ENCODE assay signal across 8 mouse cellular contexts in genomic region chr11:102219247-102219993, GRCm38 (mm10). TPM values are rescaled to one million over a fixed set of nuclear protein-coding genes. Genes with fewer than 3 reads are reported as not detected.
DNase-seq lines count a peak whose midpoint lies in the region; ATAC-seq and TF ChIP-seq lines count a peak whose summit lies in the region.

No protein-coding gene starts in this region.

- H3K27me3 ChIP-seq in heart, embryonic 14.5 days (ENCODE audit: control insufficient read depth, insufficient read depth, low read length): no peaks in the 10 kb centered on the region
- H3K27me3 ChIP-seq in liver, embryonic 11.5 days (replicated peaks; ENCODE audit: control insufficient read depth, insufficient read depth, low read length): no peaks in the 10 kb centered on the region
- no peaks in the 10 kb centered on the region for H3K27me3 ChIP-seq in stomach, postnatal 0 days (ENCODE audit: control insufficient read depth, insufficient read depth, low read length)

- H3K9ac ChIP-seq in heart, embryonic 14.5 days (ENCODE audit: low read length): peak overlapping the region; percentile 84
- H3K9ac ChIP-seq in liver, embryonic 11.5 days (ENCODE audit: low read depth, low read length): peak overlapping the region; percentile 62
- peak overlapping the region; percentile 69 for H3K9ac ChIP-seq in stomach, postnatal 0 days (ENCODE audit: low read length)

- DNase-seq in left cerebral cortex, adult 2 months (ENCODE audit: extremely low spot score in 1 of 2, low spot score in 2 of 2): no peak
- DNase-seq in left cerebral cortex, adult 18-20 months (ENCODE audit: low spot score in 2 of 2): no peak
- peak; percentile 81 for DNase-seq in cerebellum, adult 9-11 months
- DNase-seq in liver, embryonic 11.5 days (ENCODE audit: low spot score): no peak
- DNase-seq in stomach, postnatal 0 days (ENCODE audit: low spot score): no peak
- no peak for DNase-seq in retina, embryonic 14.5 days (ENCODE audit: low spot score)
- DNase-seq in right cerebral cortex, adult 2 months (ENCODE audit: low spot score in 2 of 2): no peak

- H3K36me3 ChIP-seq in heart, embryonic 14.5 days (ENCODE audit: control insufficient read depth, insufficient read depth, low read length): peaks cover 14% of the 10 kb centered on the region
- no peaks in the 10 kb centered on the region for H3K36me3 ChIP-seq in liver, embryonic 11.5 days (ENCODE audit: control insufficient read depth, insufficient read depth, low read length)
- H3K36me3 ChIP-seq in stomach, postnatal 0 days (ENCODE audit: control insufficient read depth, insufficient read depth, low read length): 0 out of 2 replicates have a peak, but pooled peaks cover 2% of the 10 kb centered on the region

- TF ChIP-seq CTCF in left cerebral cortex, adult 2 months (IDR thresholded peaks at IDR 0.05): no peak
- TF ChIP-seq CTCF in stomach, postnatal 0 days (IDR thresholded peaks at IDR 0.05; ENCODE audit: low read depth): no peak

- no peak for TF ChIP-seq EP300 in stomach, postnatal 0 days (optimal IDR thresholded peaks at IDR 0.05)

- WGBS in heart, embryonic 14.5 days: 33% methylated on average over 14 of the region's 14 CpGs
- 51% methylated on average over 14 of the region's 14 CpGs for WGBS in liver, embryonic 11.5 days
- 47% methylated on average over 13 of the region's 14 CpGs for WGBS in stomach, postnatal 0 days

- H3K4me3 ChIP-seq in left cerebral cortex, adult 2 months: peak overlapping the region; percentile 52; the same call in 1 of the 2 replicates
- H3K4me3 ChIP-seq in heart, embryonic 14.5 days (ENCODE audit: control insufficient read depth in 1 of 2, insufficient read depth in 1 of 2, low read depth in 1 of 2, low read length in 2 of 2): peak overlapping the region in 1 of 2 experiments; percentile 69; a peak in 3 of 4 replicates
- H3K4me3 ChIP-seq in liver, embryonic 11.5 days (ENCODE audit: low read depth, low read length): peak overlapping the region; percentile 56
- peak overlapping the region; percentile 51; the same call in 1 of the 2 replicates for H3K4me3 ChIP-seq in stomach, postnatal 0 days (ENCODE audit: low read depth, low read length)

- H3K4me2 ChIP-seq in heart, embryonic 14.5 days (ENCODE audit: low read length): peak overlapping the region; percentile 80
- peak overlapping the region; percentile 93 for H3K4me2 ChIP-seq in liver, embryonic 11.5 days
- peak overlapping the region; percentile 81 for H3K4me2 ChIP-seq in stomach, postnatal 0 days (replicated peaks; ENCODE audit: low read depth)

- ATAC-seq in heart, embryonic 14.5 days (ENCODE audit: insufficient number of reproducible peaks, insufficient read depth, low FRiP score, low read depth): no peak
- ATAC-seq in liver, embryonic 11.5 days (replicated peaks; ENCODE audit: low FRiP score): no peak
- no peak for ATAC-seq in stomach, postnatal 0 days (ENCODE audit: low FRiP score, low TSS enrichment)

- peaks cover 57 to 83% of the 10 kb centered on the region in 2 experiments for H3K4me1 ChIP-seq in heart, embryonic 14.5 days (ENCODE audit: control insufficient read depth in 2 of 2, insufficient read depth in 2 of 2, low read length in 2 of 2)
- peaks cover 77% of the 10 kb centered on the region for H3K4me1 ChIP-seq in liver, embryonic 11.5 days (replicated peaks; ENCODE audit: control insufficient read depth, insufficient read depth, low read length)
- H3K4me1 ChIP-seq in stomach, postnatal 0 days (replicated peaks; ENCODE audit: control insufficient read depth, insufficient read depth): peaks cover 39% of the 10 kb centered on the region

- peak overlapping the region; percentile 92 for H3K27ac ChIP-seq in left cerebral cortex, adult 2 months
- peak overlapping the region; percentile 91 to 94 for H3K27ac ChIP-seq in heart, embryonic 14.5 days (replicated peaks in 1 of 2; ENCODE audit: control insufficient read depth in 1 of 2, insufficient read depth in 1 of 2, low read depth in 2 of 2, low read length in 2 of 2)
- H3K27ac ChIP-seq in liver, embryonic 11.5 days (ENCODE audit: low read depth, low read length): peak overlapping the region; percentile 81
- peak overlapping the region; percentile 91 for H3K27ac ChIP-seq in stomach, postnatal 0 days (replicated peaks)

- intact Hi-C loops in left cerebral cortex, adult 2 months (cut with DNase I): loop anchor here (2.0 kb wide), 1 partner anchor 31 kb away; the partner anchor contains the start of gene G6pc3

- H3K9me3 ChIP-seq in heart, embryonic 14.5 days (ENCODE audit: control insufficient read depth, low read length): no peaks in the 10 kb centered on the region
- H3K9me3 ChIP-seq in liver, embryonic 11.5 days (ENCODE audit: control insufficient read depth, low read length): no peaks in the 10 kb centered on the region
- H3K9me3 ChIP-seq in stomach, postnatal 0 days (ENCODE audit: control insufficient read depth, low read length): no peaks in the 10 kb centered on the region

RNA-seq across cellular contexts. Expression of gene Hdac5, which starts 10.5 kb away (rescaled TPM):
- 100 to 1,000 TPM; 286 to 315 TPM for total RNA-seq in left cerebral cortex, adult 2 months (2021)
- total RNA-seq in left cerebral cortex, adult 18-20 months (2021): 100 to 1,000 TPM; 298 to 303 TPM
- polyA plus RNA-seq in heart, embryonic 14.5 days (2014; fragmentation: Nextera tagmentation; extraction: Ambion mirVana): 52.1 and 54.5 TPM in 2 replicates
- 23.8 and 26.0 TPM in 2 replicates for polyA plus RNA-seq in liver, embryonic 11.5 days (2014; fragmentation: Nextera tagmentation; extraction: Ambion mirVana)
- polyA plus RNA-seq in stomach, postnatal 0 days (2015; fragmentation: Nextera tagmentation; extraction: Ambion mirVana): 33.8 and 43.3 TPM in 2 replicates

RNA-seq across cellular contexts. Expression of gene BC030867, which starts 29.3 kb away (rescaled TPM):
- 1 to 10 TPM; 1.0 to 2.0 TPM for total RNA-seq in left cerebral cortex, adult 2 months (2021)
- total RNA-seq in left cerebral cortex, adult 18-20 months (2021): 1 to 10 TPM; 1.0 to 2.3 TPM
- 8.7 and 10.3 TPM in 2 replicates for polyA plus RNA-seq in heart, embryonic 14.5 days (2014; fragmentation: Nextera tagmentation; extraction: Ambion mirVana)
- polyA plus RNA-seq in liver, embryonic 11.5 days (2014; fragmentation: Nextera tagmentation; extraction: Ambion mirVana): 28.2 and 29.4 TPM in 2 replicates
- polyA plus RNA-seq in stomach, postnatal 0 days (2015; fragmentation: Nextera tagmentation; extraction: Ambion mirVana): 2.2 and 2.7 TPM in 2 replicates

RNA-seq across cellular contexts. Expression of gene G6pc3, which starts 30.0 kb away (rescaled TPM):
- total RNA-seq in left cerebral cortex, adult 2 months (2021): 10 to 100 TPM; 62.9 to 69.8 TPM
- 10 to 100 TPM; 67.9 to 68.2 TPM for total RNA-seq in left cerebral cortex, adult 18-20 months (2021)
- polyA plus RNA-seq in heart, embryonic 14.5 days (2014; fragmentation: Nextera tagmentation; extraction: Ambion mirVana): 24.8 and 27.8 TPM in 2 replicates
- 38.8 and 39.5 TPM in 2 replicates for polyA plus RNA-seq in liver, embryonic 11.5 days (2014; fragmentation: Nextera tagmentation; extraction: Ambion mirVana)
- 19.2 and 19.4 TPM in 2 replicates for polyA plus RNA-seq in stomach, postnatal 0 days (2015; fragmentation: Nextera tagmentation; extraction: Ambion mirVana)

RNA-seq across cellular contexts. Expression of gene Lsm12, which starts 34.3 kb away (rescaled TPM):
- total RNA-seq in left cerebral cortex, adult 2 months (2021): 10 to 100 TPM; 55.2 to 58.9 TPM
- 10 to 100 TPM; 55.0 to 64.2 TPM for total RNA-seq in left cerebral cortex, adult 18-20 months (2021)
- polyA plus RNA-seq in heart, embryonic 14.5 days (2014; fragmentation: Nextera tagmentation; extraction: Ambion mirVana): 60.3 and 62.1 TPM in 2 replicates
- polyA plus RNA-seq in liver, embryonic 11.5 days (2014; fragmentation: Nextera tagmentation; extraction: Ambion mirVana): 80.1 and 83.2 TPM in 2 replicates
- 70.0 and 99.4 TPM in 2 replicates for polyA plus RNA-seq in stomach, postnatal 0 days (2015; fragmentation: Nextera tagmentation; extraction: Ambion mirVana)

RNA-seq across cellular contexts. Expression of gene Asb16, which starts 49.1 kb away (rescaled TPM):
- total RNA-seq in left cerebral cortex, adult 2 months (2021): 1 to 10 TPM; 1.2 to 1.4 TPM
- 1 to 10 TPM; 2.2 to 2.9 TPM for total RNA-seq in left cerebral cortex, adult 18-20 months (2021)
- 0.09 and 0.11 TPM in 2 replicates for polyA plus RNA-seq in heart, embryonic 14.5 days (2014; fragmentation: Nextera tagmentation; extraction: Ambion mirVana)
- polyA plus RNA-seq in liver, embryonic 11.5 days (2014; fragmentation: Nextera tagmentation; extraction: Ambion mirVana): 0.05 and 0.12 TPM in 2 replicates
- 0.04 TPM in 1 of 2 replicates, not detected in the other for polyA plus RNA-seq in stomach, postnatal 0 days (2015; fragmentation: Nextera tagmentation; extraction: Ambion mirVana)
